Mouse (Mus musculus) C2C12 (cell line): ENCODE measurements around the gene Gsg1l2. TPM values are rescaled to one million over a fixed set of nuclear protein-coding genes. Genes with fewer than 3 reads are reported as not detected.

ENCODE experiments used
- H3K27me3 ChIP-seq: one replicate; pipeline ENCODE4 v1.6.1; 2011; ENCODE audit not compliant: control insufficient read depth, insufficient read depth, insufficient read length
- H3K36me3 ChIP-seq: one replicate; pipeline ENCODE4 v1.6.1; 2011; ENCODE audit not compliant: control insufficient read depth, insufficient read depth
- H3K4me3 ChIP-seq: one replicate; pipeline ENCODE4 v1.5.1; 2011; ENCODE audit warnings: mild to moderate bottlenecking, control low read depth; ENCODE audit not compliant: poor library complexity, insufficient read depth, severe bottlenecking
- H3K79me2 ChIP-seq: one replicate; pipeline ENCODE4 v1.6.1; 2011; ENCODE audit not compliant: control insufficient read depth, insufficient read depth
- H3K79me3 ChIP-seq: one replicate; pipeline ENCODE4 v1.6.1; 2011; ENCODE audit warnings: low read depth, control low read depth
- H3ac ChIP-seq: one replicate; pipeline ENCODE3; 2011; ENCODE audit warnings: low read depth; ENCODE audit not compliant: control insufficient read depth, insufficient read length
- CEBPB ChIP-seq: IDR thresholded peaks from one replicate; pipeline ENCODE4 v1.6.1; 2011; ENCODE audit warnings: low read depth, mild to moderate bottlenecking, control low read depth, moderate library complexity
- CTCF ChIP-seq: IDR thresholded peaks from one replicate; pipeline ENCODE4 v1.5.1; 2011; ENCODE audit not compliant: control insufficient read depth, insufficient read depth, insufficient read length
- FOSL1 ChIP-seq: IDR thresholded peaks from one replicate; pipeline ENCODE4 v1.8.0; 2011; ENCODE audit warnings: mild to moderate bottlenecking, low read length; ENCODE audit not compliant: poor library complexity, insufficient read depth, severe bottlenecking
- MAX ChIP-seq: IDR thresholded peaks from one replicate; pipeline ENCODE4 v1.6.1; 2011; ENCODE audit warnings: mild to moderate bottlenecking, control low read depth
- MYOD1 ChIP-seq: IDR thresholded peaks from one replicate; pipeline ENCODE4 v1.6.1; 2011; ENCODE audit warnings: low read depth; ENCODE audit not compliant: control insufficient read depth, insufficient read length
- MYOG ChIP-seq: IDR thresholded peaks from one replicate; pipeline ENCODE4 v1.6.1; 2011; ENCODE audit not compliant: control insufficient read depth, insufficient read length; ENCODE audit errors: extremely low read depth
- USF1 ChIP-seq: IDR thresholded peaks from one replicate; pipeline ENCODE4 v1.6.1; 2011; ENCODE audit warnings: low read depth, mild to moderate bottlenecking, control low read depth, moderate library complexity
- polyA plus RNA-seq: library from polyadenylated mRNA; unstranded; fragments of >200 nt; fragmentation: generic; extraction: Trizol; gene quantifications from one replicate; pipeline ENCODE4 v1.2.1, GENCODE M21; 2012; ENCODE audit warnings: missing spikeins

Gene Gsg1l2
- polyA plus RNA-seq, 1 experiment, result not detected

- Histone ChIP-seq H3K79me3 (no peaks in the 10 kb centered on the region), H3K27me3 (peaks cover 7% of the 10 kb centered on the region), H3K4me3 (no peak overlapping the region), H3K79me2 (no peaks in the 10 kb centered on the region), H3ac (no peak overlapping the region), H3K36me3 (no peaks in the 10 kb centered on the region)
- TF ChIP-seq CTCF, result peak; percentile 38
- TF ChIP-seq CEBPB, result no peak
- no peak for TF ChIP-seq MAX
- no peak for TF ChIP-seq MYOG
Observed at GRCm38 (mm10) chr11:67820221-67820620, 45.8 kb downstream of the Gsg1l2 start.

- no peaks in the 10 kb centered on the region for H3K79me2 ChIP-seq
- no peaks in the 10 kb centered on the region for H3K79me3 ChIP-seq
- no peak overlapping the region for H3K4me3 ChIP-seq
- TF ChIP-seq FOSL1 (no peak), CEBPB (no peak), MYOG (no peak), USF1 (no peak), MAX (no peak), MYOD1 (no peak), CTCF (no peak)
- no peaks in the 10 kb centered on the region for H3K27me3 ChIP-seq
- H3K36me3 ChIP-seq, result no peaks in the 10 kb centered on the region
- no peak overlapping the region for H3ac ChIP-seq
Observed at GRCm38 (mm10) chr11:67821560-67821959, 47.2 kb downstream of the Gsg1l2 start.

GRCm38 (mm10) chr11:67828360-67829059, 54.1 kb downstream of the Gsg1l2 start:
- Histone ChIP-seq H3K4me3 (no peak overlapping the region), H3K36me3 (no peaks in the 10 kb centered on the region), H3K27me3 (no peaks in the 10 kb centered on the region), H3ac (no peak overlapping the region), H3K79me3 (no peaks in the 10 kb centered on the region), H3K79me2 (no peaks in the 10 kb centered on the region)
- TF ChIP-seq MAX (no peak), MYOD1 (no peak), CEBPB (no peak), USF1 (no peak), MYOG (no peak)

DNA sequence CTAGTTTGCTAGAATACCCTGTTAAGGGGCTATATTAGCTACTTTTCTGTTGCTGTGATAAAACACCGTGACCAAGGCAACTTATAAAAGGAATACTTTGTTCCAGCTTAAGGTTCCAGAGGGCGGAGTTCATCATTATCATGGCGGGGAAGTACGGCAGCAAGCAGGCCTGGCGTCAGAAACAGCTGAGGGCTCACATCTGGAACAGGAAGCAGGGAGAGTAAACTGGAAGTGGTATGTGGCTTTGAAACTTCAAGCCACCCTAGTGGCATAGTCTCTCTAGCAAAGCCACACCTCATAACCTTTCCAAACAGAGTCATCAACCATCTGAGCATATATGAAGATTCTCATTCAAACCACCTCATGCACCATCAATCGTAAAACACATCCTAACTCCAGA, 55.1 kb downstream of the Gsg1l2 start:
- TF ChIP-seq USF1, result no peak
- TF ChIP-seq CEBPB, result no peak
- TF ChIP-seq MAX, result no peak
- TF ChIP-seq MYOG, result no peak
- TF ChIP-seq CTCF, result no peak
- TF ChIP-seq MYOD1, result no peak
- no peak for TF ChIP-seq FOSL1
- no peaks in the 10 kb centered on the region for H3K79me2 ChIP-seq
- H3K79me3 ChIP-seq, result no peaks in the 10 kb centered on the region
- no peaks in the 10 kb centered on the region for H3K36me3 ChIP-seq
- H3ac ChIP-seq, result no peak overlapping the region
- no peaks in the 10 kb centered on the region for H3K27me3 ChIP-seq
- no peak overlapping the region for H3K4me3 ChIP-seq

- TF ChIP-seq MYOD1 (no peak), MYOG (no peak), FOSL1 (no peak), USF1 (no peak), CTCF (no peak), CEBPB (no peak), MAX (no peak)
- Histone ChIP-seq H3K79me3 (no peaks in the 10 kb centered on the region), H3K4me3 (no peak overlapping the region), H3ac (no peak overlapping the region), H3K36me3 (no peaks in the 10 kb centered on the region), H3K27me3 (no peaks in the 10 kb centered on the region), H3K79me2 (no peaks in the 10 kb centered on the region)
Observed at GRCm38 (mm10) chr11:67831820-67832219, 57.4 kb downstream of the Gsg1l2 start.

GRCm38 (mm10) chr11:67835408-67836078, 61.1 kb downstream of the Gsg1l2 start:
- Histone ChIP-seq H3K36me3 (no peaks in the 10 kb centered on the region), H3K4me3 (no peak overlapping the region), H3K27me3 (no peaks in the 10 kb centered on the region), H3K79me2 (no peaks in the 10 kb centered on the region), H3K79me3 (no peaks in the 10 kb centered on the region), H3ac (no peak overlapping the region)
- TF ChIP-seq USF1, result no peak
- no peak for TF ChIP-seq CEBPB
- no peak for TF ChIP-seq MAX
- TF ChIP-seq CTCF, result no peak
- no peak for TF ChIP-seq MYOG
- TF ChIP-seq FOSL1, result no peak
- no peak for TF ChIP-seq MYOD1

Other genes with a start within 250 kb of the Gsg1l2 start
- not detected for gene Rcvrn, start 79.3 kb upstream of the Gsg1l2 start, polyA plus RNA-seq
- gene Glp2r, start 3.5 kb upstream of the Gsg1l2 start, polyA plus RNA-seq, result not detected
- gene Dhrs7c, start 23.6 kb downstream of the Gsg1l2 start, polyA plus RNA-seq, result 0.08 TPM
- 3.4 TPM for gene Usp43, start 147.5 kb downstream of the Gsg1l2 start, polyA plus RNA-seq
- 0.04 TPM for gene Cfap52, start 191.0 kb downstream of the Gsg1l2 start, polyA plus RNA-seq
- 15.9 TPM for gene Stx8, start 191.6 kb downstream of the Gsg1l2 start, polyA plus RNA-seq